Mouse (Mus musculus) myocyte (in vitro differentiated cells): ENCODE measurements around the gene Smim24. TPM values are rescaled to one million over a fixed set of nuclear protein-coding genes. Genes with fewer than 3 reads are reported as not detected.
A peak's percentile ranks its signal among the peaks of the same experiment; 100 is the strongest.

Experiments used
- H3K27me3 ChIP-seq: one replicate; pipeline ENCODE4 v1.6.1; 2011; ENCODE audit not compliant: control insufficient read depth, insufficient read depth, insufficient read length
- H3K36me3 ChIP-seq: one replicate; pipeline ENCODE4 v1.6.1; 2011; ENCODE audit not compliant: control insufficient read depth, insufficient read depth
- H3K4me2 ChIP-seq: one replicate; pipeline ENCODE4 v1.6.1; 2011; ENCODE audit warnings: low read depth, control low read depth
- H3K4me3 ChIP-seq: one replicate; pipeline ENCODE4 v1.5.1; 2011; ENCODE audit warnings: mild to moderate bottlenecking, control low read depth, moderate library complexity
- H3K79me2 ChIP-seq: one replicate; pipeline ENCODE4 v1.6.1; 2011; ENCODE audit not compliant: control insufficient read depth, insufficient read depth
- H3ac ChIP-seq: one replicate; pipeline ENCODE4 v1.6.1; 2011; ENCODE audit not compliant: control insufficient read depth, insufficient read length
- CEBPB ChIP-seq: IDR thresholded peaks from 2 replicates; pipeline ENCODE4 v1.6.1; 2011; ENCODE audit warnings: mild to moderate bottlenecking, moderate library complexity; ENCODE audit not compliant: poor library complexity, insufficient read depth, severe bottlenecking
- E2F4 ChIP-seq: IDR thresholded peaks from one replicate; pipeline ENCODE4 v1.6.1; 2011; ENCODE audit warnings: mild to moderate bottlenecking, control low read depth, moderate library complexity; ENCODE audit not compliant: insufficient read depth
- MAX ChIP-seq: IDR thresholded peaks from one replicate; pipeline ENCODE4 v1.6.1; 2011; ENCODE audit warnings: low read depth, mild to moderate bottlenecking, control low read depth
- MYOD1 ChIP-seq, 3 experiments: IDR thresholded peaks; one replicate each; pipeline ENCODE4 v1.6.1; 2011; ENCODE audit warnings: control low read depth in 2 of 3, low read depth in 2 of 3, mild to moderate bottlenecking in 2 of 3, moderate library complexity in 1 of 3; ENCODE audit not compliant: insufficient read length in 2 of 3, control insufficient read depth in 1 of 3
- MYOG ChIP-seq, 3 experiments: IDR thresholded peaks; one replicate each; pipeline ENCODE4 v1.6.1; 2011; ENCODE audit warnings: control low read depth in 2 of 3, low read depth in 2 of 3, mild to moderate bottlenecking in 2 of 3; ENCODE audit not compliant: insufficient read length in 2 of 3, control insufficient read depth in 1 of 3, insufficient read depth in 1 of 3
- POLR2A ChIP-seq: IDR thresholded peaks from one replicate; pipeline ENCODE4 v1.6.1; 2011; ENCODE audit warnings: low read depth, mild to moderate bottlenecking, control low read depth, moderate library complexity; ENCODE audit not compliant: insufficient read length
- POLR2AphosphoS2 ChIP-seq: IDR thresholded peaks from one replicate; pipeline ENCODE4 v1.6.1; 2011; ENCODE audit warnings: low read depth, control low read depth; ENCODE audit not compliant: insufficient read length
- REST ChIP-seq: IDR thresholded peaks from one replicate; pipeline ENCODE4 v1.6.1; 2011; ENCODE audit warnings: mild to moderate bottlenecking, control low read depth, moderate library complexity; ENCODE audit not compliant: insufficient read depth, insufficient read length
- SRF ChIP-seq: IDR thresholded peaks from one replicate; pipeline ENCODE4 v1.6.1; 2011; ENCODE audit warnings: low read depth; ENCODE audit not compliant: control insufficient read depth, insufficient read length
- TCF12 ChIP-seq: IDR thresholded peaks from one replicate; pipeline ENCODE4 v1.6.1; 2011; ENCODE audit warnings: mild to moderate bottlenecking, control low read depth; ENCODE audit not compliant: poor library complexity, insufficient read depth, severe bottlenecking
- TCF3 ChIP-seq: IDR thresholded peaks from one replicate; pipeline ENCODE4 v1.6.1; 2011; ENCODE audit warnings: low read depth, control low read depth; ENCODE audit not compliant: insufficient read length
- USF1 ChIP-seq: IDR thresholded peaks from one replicate; pipeline ENCODE4 v1.6.1; 2011; ENCODE audit warnings: low read depth, mild to moderate bottlenecking, control low read depth, moderate library complexity
- polyA plus RNA-seq: library from polyadenylated mRNA; unstranded; fragments of >200 nt; fragmentation: generic; extraction: Trizol; gene quantifications from one replicate; pipeline ENCODE4 v1.2.1, GENCODE M21; 2012; ENCODE audit warnings: missing spikeins

The Smim24 gene
- polyA plus RNA-seq, 1 experiment, result 0.30 TPM

DNA sequence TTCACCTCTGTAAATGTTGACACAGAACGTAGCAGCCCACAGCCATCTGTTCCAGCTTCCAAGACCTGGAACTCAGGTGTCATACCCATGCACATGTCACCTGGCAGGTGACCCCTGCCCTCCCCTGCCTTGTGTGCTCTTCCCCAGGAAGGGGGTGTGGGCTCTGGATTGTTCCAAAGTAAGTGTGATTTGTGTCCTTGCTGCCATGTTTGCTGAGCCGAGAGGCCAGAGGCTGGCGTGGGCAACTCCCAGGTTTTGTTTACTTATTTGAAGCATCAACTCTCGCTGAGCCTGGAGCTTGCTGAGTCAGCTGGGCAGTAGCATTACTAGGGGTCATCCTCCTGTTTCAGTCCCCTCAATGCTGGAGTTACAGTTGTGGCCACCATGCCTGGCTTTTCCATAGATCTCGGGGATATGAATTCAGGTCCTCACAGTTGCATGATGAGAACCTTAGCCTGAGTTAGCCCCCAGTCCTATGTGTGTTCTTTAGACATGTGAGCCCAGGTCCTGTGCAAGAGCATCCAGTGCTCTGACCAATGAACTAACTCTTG, 4.3 kb upstream of the Smim24 start, which contains the start of gene Gm48552:
Gm48552 (plus strand) TSS at position 501 of the 551 bp plus-strand sequence.
- Histone ChIP-seq H3K4me2 (no peak within 1 kb of the TSS), H3K36me3 (peaks cover 17% of the 10 kb centered on the region), H3K79me2 (peaks cover 16% of the 10 kb centered on the region), H3ac (no peak within 1 kb of the TSS), H3K4me3 (no peak within 1 kb of the TSS), H3K27me3 (no peaks in the 10 kb centered on the region)
- TF ChIP-seq MAX (no peak), MYOD1 (IDR thresholded peaks at IDR 0.05; ENCODE audit: control insufficient read depth in 1 of 3, insufficient read length in 2 of 3, low read depth in 2 of 3) (no peak), E2F4 (no peak), SRF (no peak), MYOG (IDR thresholded peaks at IDR 0.05; ENCODE audit: control insufficient read depth in 1 of 3, insufficient read depth in 1 of 3, insufficient read length in 2 of 3, low read depth in 2 of 3) (no peak), USF1 (no peak), TCF12 (no peak), TCF3 (no peak), POLR2A (no peak), REST (no peak), POLR2AphosphoS2 (no peak), CEBPB (no peak)

DNA sequence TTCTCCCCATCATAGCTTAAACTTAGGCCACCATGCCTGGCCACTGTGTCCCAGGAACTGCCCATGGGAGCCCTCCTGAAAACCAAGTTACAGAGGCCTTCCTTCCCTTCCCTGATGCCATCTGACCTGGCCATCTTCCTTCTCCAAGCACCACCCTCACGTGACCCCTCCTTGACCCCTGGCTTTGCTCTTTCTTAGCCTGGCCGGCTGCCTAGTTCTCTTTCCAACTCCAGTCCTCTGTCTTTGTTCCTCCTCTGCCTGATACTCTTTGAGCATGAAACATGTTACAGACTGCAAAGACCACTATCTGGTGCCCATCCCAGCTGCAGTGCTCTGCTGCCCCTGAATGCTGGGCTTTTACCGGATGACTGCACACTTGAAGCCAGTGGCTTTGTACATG, 3.5 kb upstream of the Smim24 start:
- no peak overlapping the region for H3K4me3 ChIP-seq
- no peaks in the 10 kb centered on the region for H3K27me3 ChIP-seq
- TF ChIP-seq E2F4, result no peak
- no peak for TF ChIP-seq CEBPB
- no peak for TF ChIP-seq MAX
- no peak for TF ChIP-seq MYOD1 (IDR thresholded peaks at IDR 0.05; ENCODE audit: control insufficient read depth in 1 of 3, insufficient read length in 2 of 3, low read depth in 2 of 3)
- no peak for TF ChIP-seq MYOG (IDR thresholded peaks at IDR 0.05; ENCODE audit: control insufficient read depth in 1 of 3, insufficient read depth in 1 of 3, insufficient read length in 2 of 3, low read depth in 2 of 3)
- no peak for TF ChIP-seq TCF12
- no peak for TF ChIP-seq POLR2A
- TF ChIP-seq TCF3, result no peak
- TF ChIP-seq REST, result no peak
- no peak for TF ChIP-seq POLR2AphosphoS2
- no peak for TF ChIP-seq SRF
- H3ac ChIP-seq, result no peak overlapping the region
- no peak overlapping the region for H3K4me2 ChIP-seq
- peaks cover 16% of the 10 kb centered on the region for H3K79me2 ChIP-seq
- H3K36me3 ChIP-seq, result peaks cover 17% of the 10 kb centered on the region

GRCm38 (mm10) chr10:81389801-81390677, 2.8 kb upstream of the Smim24 start:
- Histone ChIP-seq H3K79me2 (peaks cover 9% of the 10 kb centered on the region), H3ac (no peak overlapping the region), H3K27me3 (no peaks in the 10 kb centered on the region), H3K4me2 (no peak overlapping the region), H3K36me3 (peaks cover 17% of the 10 kb centered on the region), H3K4me3 (no peak overlapping the region)
- peak; percentile 23 for TF ChIP-seq POLR2AphosphoS2
- TF ChIP-seq MYOG (IDR thresholded peaks at IDR 0.05; ENCODE audit: control insufficient read depth in 1 of 3, insufficient read depth in 1 of 3, insufficient read length in 2 of 3, low read depth in 2 of 3), result no peak

DNA sequence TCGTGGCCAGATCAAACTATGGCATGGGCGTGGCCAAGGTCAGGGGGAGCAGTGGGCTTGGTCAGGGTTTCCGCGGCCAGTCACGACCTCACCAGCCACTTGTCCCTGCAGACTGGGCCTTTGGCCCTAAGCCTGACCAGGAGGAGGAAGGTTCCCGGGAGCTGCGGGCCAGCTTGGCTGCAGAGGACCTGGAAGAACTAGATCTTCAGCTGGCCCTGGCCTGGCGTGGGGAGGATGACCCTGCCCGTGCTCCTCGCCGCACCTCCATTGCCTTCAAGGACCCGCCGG, 2.2 kb upstream of the Smim24 start:
- Histone ChIP-seq H3K4me3 (no peak overlapping the region), H3K36me3 (peaks cover 17% of the 10 kb centered on the region), H3ac (no peak overlapping the region), H3K79me2 (peaks cover 3% of the 10 kb centered on the region), H3K27me3 (no peaks in the 10 kb centered on the region), H3K4me2 (no peak overlapping the region)
- TF ChIP-seq TCF12, result no peak
- no peak for TF ChIP-seq USF1
- no peak for TF ChIP-seq MYOG (IDR thresholded peaks at IDR 0.05; ENCODE audit: control insufficient read depth in 1 of 3, insufficient read depth in 1 of 3, insufficient read length in 2 of 3, low read depth in 2 of 3)
- no peak for TF ChIP-seq POLR2AphosphoS2
- TF ChIP-seq E2F4, result no peak
- no peak for TF ChIP-seq POLR2A
- no peak for TF ChIP-seq MYOD1 (IDR thresholded peaks at IDR 0.05; ENCODE audit: control insufficient read depth in 1 of 3, insufficient read length in 2 of 3, low read depth in 2 of 3)
- TF ChIP-seq TCF3, result no peak
- no peak for TF ChIP-seq CEBPB
- no peak for TF ChIP-seq SRF
- no peak for TF ChIP-seq MAX

GRCm38 (mm10) chr10:81392270-81392669, 581 bp upstream of the Smim24 start:
- no peak for TF ChIP-seq E2F4
- peak; percentile 68 for TF ChIP-seq POLR2AphosphoS2
- no peak overlapping the region for H3ac ChIP-seq
- peaks cover 8% of the 10 kb centered on the region for H3K36me3 ChIP-seq
- H3K4me2 ChIP-seq, result no peak overlapping the region
- no peaks in the 10 kb centered on the region for H3K27me3 ChIP-seq
- no peak overlapping the region for H3K4me3 ChIP-seq
- H3K79me2 ChIP-seq, result no peaks in the 10 kb centered on the region
